Mouse (Mus musculus) layer of hippocampus, postnatal 25 days (tissue): ENCODE results near the gene Ugt1a6a. TPM values are rescaled to one million over a fixed set of nuclear protein-coding genes. Genes with fewer than 3 reads are reported as not detected.

Source experiments
- DNase-seq, 2 experiments: peaks; one replicate each; pipeline ENCODE4 v3.0.0; 2022; ENCODE audit warnings: mixed read lengths in 2 of 2, low spot score in 1 of 2; ENCODE audit errors: extremely low spot score in 1 of 2
- total RNA-seq, 2 experiments: library from RNA; stranded (reverse); gene quantifications; 2 replicates each; pipeline ENCODE4 v1.2.3; 2021

Ugt1a6a gene
- total RNA-seq, 2 experiments from 2014 or later = 0.57 to 1.5 TPM

DNA sequence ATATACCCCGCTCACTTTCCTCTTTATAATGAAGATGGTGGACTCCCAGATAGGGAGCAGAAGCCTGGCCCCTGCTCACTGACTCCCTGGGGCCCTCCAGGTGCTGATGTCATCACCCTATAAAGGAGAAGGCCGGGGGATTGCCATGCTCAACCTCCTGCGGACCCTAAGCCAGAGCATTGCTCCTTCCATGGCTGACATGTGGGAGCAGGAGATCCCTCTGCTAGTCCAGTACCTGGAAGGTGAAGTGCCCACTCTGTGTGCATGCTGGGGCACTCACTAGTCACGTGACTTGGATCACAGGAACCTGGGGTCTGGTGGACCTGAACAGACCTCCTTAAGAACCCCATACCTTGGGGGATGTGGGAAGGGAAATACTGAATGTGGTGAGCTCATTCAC lies 106.0 kb downstream of the Ugt1a6a start:
- DNase-seq = no peak

DNA sequence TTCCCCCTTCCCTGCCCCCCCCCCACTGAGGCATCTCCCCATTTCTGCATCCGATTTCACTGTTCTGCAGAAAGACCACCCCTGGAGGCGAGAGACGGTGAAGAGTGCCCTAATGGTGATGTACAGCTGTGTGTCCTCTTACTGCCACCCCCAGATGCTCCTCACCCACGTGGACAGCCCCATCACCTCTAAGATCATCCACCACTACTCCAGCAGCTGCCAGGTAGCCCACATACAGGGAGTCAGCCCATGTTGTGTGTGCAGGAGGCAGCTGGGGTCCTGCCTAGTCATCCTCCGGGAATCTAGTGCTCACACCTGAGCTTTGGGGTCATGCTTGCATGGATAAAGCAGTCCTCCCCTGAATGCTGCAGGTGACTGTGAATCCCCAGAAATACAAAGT lies 109.3 kb downstream of the Ugt1a6a start:
- DNase-seq = no peak

DNA sequence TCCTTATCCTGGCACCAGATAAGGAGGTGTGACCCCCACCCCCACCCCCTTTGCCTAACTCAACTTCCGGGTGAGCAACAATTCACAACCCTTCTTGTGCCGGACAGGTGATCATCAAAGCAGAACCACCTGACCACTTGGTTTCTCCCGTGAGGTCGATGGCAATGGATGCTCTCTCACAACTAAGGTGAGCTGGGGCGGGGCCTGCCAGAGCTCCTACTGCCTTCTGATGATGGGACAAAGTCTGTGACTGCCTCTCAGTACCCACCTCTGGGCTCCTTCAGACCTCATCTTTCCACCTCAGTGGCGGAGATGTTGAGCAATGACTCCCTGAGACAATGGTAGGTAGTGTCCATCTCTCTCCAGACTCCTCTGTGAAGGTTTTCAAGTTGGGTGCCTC lies 111.3 kb downstream of the Ugt1a6a start:
- no peak for DNase-seq

DNA sequence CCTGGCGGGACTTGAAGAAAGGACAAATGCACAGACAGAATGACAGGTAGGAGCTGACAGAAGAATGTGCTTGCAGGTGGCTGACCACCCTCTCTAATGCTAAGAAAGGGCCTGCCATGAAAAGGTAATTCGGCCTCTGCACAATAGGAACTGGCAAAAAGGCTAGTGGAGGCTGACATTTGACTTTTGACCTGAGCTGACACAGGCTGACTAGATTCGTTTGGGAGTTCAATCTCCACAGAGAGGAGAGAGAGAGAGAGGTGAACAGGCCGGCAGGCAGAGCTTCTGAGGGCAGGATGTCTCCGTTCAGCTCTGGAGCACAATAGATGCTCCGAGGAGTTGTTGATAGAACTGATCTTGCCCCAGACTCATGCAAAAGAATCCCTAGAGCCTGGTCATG lies 111.8 kb downstream of the Ugt1a6a start:
- DNase-seq = no peak

DNA sequence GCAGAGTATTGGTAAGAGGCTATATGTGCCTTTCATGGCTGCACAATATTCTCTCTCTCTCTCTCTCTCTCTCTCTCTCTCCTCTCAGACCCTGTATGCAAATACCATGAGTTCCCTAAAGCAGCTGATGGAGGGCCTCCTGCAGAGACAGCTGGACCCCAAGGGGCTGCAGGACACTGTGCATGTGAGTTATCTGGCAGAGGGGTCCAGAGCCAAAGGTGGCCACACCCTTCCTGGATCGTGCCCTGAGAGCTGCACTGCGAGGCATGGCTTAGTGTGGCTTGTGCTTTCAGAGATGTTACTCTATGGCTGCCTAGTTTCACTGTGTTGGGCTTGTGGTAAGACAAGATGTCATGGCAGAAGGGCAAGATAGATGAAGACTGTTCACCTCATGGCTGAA lies 113.1 kb downstream of the Ugt1a6a start:
- no peak for DNase-seq

DNA sequence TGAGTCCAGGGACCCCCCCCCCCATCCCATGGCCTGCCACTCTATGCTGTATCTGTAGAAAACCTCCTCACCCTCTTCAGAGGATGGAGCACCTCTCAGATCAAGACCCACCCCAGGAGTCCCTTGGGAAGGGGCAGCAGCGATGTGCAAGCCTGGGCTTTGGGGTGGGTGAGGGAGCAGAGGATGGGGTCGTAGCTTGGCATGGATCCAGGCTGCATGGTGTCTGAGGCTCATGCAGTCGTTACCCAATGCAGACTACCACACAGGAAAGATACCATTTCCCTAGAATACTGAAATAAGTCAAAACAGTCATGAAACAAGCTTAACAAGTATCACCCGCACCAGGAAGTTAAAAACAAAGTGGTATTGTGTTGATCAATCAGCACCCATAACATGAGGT lies 114.0 kb downstream of the Ugt1a6a start:
- DNase-seq = no peak

DNA sequence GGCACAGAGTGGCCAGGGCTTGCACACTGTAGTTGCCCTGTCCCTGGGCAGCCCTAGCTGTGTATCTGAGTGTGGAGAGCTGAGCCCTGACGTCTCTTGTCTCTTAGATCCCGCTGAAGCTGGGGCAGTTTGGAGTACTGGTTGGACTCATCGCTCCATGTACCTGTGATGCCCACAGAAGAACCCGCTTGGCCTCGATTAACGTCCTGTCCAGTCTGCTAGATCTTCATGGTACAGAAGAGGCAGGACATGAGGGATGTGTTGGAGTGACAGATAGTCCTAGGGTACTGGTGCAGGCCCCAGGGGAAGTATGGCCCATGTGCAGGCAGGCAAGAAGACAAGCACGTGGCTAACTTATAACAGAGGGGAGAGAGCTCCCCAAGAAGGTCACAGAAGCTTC lies 115.0 kb downstream of the Ugt1a6a start:
- DNase-seq = no peak

DNA sequence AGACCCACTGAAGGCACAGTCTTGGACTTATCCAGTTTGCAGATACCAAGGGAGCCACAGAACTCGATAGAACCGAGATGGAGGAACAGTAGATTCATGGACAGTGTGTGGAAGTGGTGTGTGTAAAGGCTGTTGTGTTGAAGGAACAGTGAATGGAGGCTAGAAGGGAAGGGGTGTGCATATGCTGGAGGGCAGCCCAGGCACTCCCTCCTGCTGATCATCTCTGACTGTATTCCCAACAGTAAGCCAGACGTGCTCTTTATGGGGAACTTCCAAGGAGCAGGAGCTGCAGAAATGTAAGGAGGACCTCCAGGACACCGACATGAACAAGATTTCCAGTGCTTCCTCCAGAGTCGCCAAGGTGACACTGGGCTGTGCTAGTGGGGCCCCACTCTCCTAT lies 115.4 kb downstream of the Ugt1a6a start:
- DNase-seq = no peak

DNA sequence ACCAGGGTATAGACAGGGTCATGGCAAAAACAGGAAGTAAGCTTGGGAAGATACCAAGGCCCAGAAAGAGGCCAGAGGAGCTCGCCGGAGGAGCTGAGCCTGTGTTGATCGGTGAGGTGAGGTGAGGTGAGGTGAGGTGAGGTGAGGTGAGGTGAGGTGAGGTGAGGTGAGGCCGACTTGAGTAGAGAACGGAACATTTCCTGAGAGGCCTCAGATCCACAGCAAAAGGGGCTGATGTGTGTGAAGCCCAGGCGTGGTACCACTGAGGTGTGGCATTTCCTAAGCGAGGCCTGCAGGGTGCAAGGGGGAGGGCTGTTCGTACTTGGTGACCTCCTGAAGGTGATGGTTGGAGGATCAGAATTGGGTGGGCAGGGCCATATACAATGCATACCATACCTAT lies 118.5 kb downstream of the Ugt1a6a start:
- no peak for DNase-seq

DNA sequence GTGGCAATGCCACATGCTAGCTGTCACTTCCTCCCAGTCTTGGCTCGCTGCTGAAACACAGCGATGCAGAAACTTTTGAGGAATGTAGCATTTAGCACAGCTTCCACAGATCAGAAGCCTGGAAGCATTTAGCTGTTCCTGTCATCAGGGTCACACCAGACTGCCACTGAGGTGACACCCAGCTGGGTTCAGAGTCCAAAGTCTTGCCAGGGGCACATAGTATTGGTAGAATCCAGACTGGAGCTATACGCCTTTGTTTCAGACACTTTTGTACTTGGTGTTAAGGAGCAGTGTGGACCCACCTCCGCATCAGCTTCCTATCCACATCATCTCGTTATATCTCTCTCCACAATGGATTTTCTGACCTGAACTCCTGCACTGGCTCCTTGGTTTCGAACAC lies 118.9 kb downstream of the Ugt1a6a start:
- no peak for DNase-seq

DNA sequence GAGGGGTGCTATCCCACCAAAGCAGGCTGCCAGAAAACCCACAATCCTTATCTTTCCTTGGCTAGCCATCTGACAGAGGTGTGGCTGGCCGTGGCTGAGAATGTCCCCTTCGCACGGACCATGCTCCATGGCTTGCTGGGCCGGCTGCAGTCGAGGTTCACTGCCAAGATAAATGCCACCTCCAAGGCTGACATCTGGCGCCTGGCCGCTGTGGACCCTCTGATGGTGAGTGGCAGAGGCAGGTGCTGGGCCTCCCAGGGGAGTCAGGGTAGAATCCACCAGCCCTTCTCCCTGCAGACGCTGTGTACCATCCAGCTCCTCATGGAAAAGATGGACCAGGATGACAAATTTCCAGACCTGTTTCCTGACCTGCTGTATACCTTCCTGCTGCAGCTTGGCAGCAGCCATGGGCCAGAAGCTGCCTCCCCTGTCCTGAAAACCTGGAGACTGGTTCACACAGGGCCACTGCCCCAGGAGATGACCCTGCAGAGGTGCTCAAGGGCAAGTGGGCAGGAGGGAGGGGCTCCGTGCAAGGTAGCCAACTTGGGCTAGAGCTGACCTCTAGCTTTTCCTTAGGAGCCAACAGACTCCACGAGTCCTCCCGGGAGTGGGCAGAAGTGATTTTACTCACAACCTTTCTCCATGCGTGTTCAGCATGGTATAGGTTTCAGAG lies 120.3 kb downstream of the Ugt1a6a start:
- DNase-seq = no peak

DNA sequence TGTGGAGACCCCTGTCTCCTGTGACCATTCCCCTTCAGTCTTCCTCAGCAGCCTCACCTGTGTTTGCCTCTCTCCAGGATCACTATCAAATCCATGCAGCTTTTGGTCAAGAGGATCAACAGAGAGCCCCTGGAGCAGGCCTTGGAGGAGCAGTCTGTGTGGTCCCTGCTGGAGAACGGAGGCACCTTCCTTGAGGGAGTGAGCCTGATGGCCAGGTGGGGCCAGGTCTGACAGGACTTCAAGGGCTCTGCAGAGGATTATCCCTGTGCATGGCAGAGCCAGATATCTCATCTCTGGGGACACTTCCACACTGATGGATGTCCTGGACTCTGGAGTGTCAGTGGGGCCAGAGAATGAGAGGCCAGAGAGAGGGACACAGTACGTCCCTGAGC lies 120.9 kb downstream of the Ugt1a6a start:
- DNase-seq = no peak

DNA sequence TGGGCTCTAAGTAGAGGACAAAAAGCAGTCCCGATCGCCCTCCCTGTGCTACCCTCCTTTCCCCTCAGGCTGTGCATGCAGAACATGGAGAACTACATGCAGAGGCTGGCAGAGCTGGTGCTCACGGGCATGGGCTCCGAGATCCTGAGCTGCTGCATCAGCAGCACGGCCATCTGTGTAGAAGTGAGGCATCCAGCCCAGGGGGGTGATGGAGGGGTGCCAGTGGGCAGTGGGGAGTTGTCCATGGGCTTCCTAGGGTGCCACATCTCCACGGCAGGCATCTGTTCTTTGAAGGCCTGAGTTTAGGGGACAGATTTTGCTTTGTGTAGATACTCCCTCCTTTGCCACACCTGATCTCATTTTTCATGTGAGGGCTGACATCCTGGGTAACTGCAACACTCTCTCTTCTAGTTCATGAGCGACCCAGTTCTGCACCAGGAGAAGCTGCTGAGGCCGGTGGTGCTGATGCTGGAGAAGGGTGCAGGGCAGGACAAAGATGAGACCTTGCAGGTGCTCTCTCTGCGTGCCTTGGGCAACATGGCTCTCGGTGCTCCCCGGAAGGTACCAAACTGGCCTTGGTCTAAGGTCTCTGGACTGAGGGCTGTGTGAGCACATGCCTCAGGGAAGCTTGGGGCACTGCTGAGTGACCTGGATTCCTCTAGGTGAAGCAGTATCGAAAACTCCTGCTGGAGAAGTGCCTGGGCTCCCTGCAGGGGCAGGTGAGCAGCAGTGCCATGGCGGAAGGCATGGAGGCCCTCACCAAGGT lies 121.6 kb downstream of the Ugt1a6a start:
- DNase-seq = no peak

DNA sequence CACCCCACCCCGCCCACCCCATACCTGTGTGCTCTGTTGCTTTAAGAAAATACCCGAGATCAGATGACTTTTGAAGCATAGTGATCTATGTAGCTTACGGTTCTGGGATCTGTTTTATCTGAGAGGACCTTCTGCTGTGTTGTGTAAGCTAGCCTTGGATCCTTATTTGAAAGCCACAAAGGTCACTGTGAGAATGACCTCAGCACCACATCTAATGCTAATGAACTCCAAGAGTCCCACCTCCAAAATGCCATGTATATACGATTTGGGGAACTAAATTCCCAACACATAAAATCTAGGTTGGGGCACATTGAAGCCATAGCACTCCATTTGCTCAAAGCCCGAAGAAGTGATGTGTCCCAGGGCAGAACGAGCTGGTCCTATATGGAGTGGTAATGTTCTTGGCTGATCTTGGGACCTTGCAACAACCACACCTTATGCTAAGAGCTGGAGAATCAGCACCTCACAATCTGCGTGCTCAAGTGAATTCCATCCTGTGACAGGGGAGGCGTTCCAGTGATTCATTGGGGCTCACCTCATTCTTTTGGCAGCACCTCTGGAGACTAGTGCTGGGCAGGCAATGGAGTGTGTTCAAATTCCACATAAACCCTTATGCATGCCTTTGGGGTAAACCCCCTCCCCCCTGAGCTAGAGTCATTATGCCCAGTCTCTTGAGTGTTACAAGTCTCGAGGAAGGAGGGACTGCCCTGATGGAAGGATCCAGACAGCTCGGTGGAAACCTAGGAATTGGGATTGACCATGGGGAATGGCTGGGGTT lies 122.5 kb downstream of the Ugt1a6a start:
- DNase-seq = no peak

DNA sequence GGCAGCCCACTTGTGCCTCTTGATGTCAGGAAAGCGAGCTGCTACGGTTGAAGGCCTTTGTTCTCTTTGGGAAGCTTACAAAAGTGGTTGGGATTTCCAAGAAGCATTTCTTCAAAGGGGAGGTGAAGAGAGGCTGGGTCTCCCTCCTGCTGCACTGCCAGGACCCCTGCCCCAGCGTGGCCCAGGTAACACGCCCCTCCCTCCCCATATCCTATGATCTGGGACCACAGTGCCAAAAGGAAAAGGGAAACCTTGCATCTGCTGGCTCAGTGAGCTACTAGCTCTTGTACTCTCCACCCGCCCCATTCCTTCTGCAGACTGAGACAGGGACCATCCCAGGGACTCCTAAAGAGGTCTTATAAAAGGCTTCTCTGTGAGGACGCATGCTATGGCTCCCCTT lies 123.1 kb downstream of the Ugt1a6a start:
- DNase-seq = no peak

DNA sequence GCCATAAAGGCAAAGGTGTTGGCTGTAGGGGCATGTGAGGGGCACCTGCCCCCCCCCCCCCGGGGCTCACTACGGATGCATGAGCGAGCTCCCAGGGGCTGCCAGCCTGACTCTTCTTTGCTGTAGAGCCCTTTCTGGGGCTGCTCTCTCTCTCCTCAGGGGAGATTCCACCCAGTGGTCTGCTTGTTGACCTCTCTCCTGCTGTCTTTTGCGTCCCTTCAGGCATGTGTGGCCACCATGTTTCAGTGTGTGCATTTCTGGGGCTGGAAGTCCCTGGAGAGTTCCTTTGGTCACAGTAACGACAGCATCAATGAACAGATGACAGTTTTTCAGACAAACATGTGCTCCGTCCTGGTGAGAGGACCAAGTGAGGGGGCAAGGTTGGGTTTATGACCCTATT lies 123.8 kb downstream of the Ugt1a6a start:
- no peak for DNase-seq

DNA sequence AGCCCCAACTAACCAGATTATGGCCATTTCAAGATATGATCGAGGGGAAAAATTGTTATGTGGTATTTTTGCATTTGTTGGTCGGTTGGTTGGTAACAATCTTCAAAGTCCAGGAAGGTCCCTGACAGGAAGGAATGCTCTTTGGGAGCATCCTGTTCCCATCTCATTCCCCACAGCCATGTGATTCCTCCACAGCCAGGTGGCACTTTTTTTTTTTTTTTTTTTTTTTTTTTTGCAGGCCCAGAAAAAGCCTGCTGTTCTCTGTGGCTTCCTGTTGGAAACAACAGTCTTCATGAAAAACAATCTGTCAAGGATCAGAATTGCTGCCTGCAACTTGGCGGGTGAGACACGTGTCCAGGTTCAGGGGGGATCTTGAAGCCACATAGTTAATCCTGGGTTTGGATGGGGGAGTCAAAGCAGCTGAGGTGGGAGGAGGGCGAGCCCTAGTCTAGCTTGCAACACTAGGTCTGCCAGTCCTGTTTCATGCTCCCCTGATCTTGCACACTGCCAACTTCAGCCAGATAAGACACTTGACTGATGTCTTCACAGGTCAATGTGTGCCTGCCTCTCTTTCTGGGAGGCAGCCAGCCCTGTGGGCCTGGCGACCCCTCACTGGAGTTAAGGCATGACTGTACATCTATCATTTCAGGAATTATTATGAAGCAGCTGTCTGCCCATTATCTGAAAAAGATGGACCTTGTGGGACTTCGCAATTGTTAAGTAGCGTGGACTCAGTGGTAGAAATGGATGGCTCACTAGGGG lies 124.5 kb downstream of the Ugt1a6a start:
- peak in 1 of 2 experiments; percentile 58 for DNase-seq

DNA sequence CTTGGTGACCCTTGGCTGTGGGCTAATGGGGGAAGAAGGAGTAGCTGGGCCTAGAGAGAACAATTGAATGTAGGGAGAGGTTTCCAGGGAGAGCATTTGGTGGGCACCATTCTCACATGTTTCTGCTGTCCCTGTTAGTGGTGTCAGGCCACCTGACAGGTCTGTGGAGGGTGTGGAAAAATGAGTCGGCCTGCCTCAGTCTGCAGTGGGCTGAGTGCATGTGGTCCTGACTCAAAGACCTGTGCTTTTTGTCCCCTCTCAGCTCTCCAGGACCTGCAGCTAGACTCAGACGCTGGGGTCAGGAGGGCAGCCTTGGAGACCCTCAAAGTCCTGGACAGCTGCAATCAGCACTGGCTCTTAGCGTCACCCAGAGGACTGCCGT lies 125.0 kb downstream of the Ugt1a6a start:
- DNase-seq = no peak

DNA sequence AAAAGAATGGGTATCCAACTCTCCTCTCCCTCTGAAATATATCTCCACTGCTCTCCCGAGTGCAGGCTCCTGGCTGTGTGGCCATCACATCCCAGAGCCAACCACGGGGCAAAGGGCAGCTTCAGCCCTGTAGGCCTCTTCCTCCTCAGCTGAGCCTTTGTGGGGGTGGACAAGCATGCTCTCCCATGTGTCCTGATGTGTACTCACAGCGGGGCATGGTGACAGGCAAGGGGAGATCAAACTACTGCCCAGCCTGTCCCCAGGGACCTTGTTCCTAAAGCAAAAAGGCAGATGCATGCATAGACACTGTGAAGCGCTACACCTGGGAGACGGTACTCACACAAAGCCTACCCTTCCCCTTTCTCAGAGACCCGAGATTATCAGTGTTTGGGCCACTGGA lies 125.5 kb downstream of the Ugt1a6a start:
- DNase-seq = no peak

DNA sequence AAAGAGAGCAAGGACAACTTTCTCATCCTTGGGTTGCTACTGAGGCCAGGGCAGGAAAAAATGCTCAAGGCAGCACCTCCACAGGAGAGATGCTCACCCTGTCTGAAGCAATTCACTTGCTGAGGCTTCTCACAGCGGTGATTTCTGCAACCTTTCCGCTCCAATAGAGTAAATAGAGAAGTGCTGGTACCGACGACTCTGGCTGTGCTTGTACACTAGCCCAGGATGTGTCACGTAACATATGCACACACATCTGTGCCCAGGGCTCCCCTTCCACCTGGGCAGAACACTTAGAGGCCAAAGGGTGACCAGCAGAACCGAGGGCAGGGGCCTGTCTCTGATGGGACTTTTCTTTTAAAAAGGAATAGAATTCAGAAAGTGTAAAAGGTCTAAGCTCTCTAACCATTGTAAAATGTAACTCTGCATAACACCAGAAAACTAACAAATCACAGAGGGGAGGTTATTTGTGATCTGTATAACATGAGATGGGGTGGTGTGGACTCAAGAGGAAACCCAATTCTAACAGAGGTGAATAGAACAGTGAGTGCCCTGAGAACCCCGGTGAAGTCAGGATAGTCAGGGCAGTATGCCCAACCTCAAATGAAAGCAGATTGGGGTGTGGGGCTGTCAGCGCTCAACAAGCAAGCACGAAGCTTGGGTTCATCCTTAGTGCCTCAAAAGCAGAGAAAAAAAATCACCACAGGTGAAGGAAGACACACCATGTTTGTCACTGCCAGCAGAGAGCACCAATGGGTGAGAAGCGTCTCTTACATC lies 126.2 kb downstream of the Ugt1a6a start:
- DNase-seq = no peak
